Mouse (Mus musculus) Patski (cell line): ENCODE data around the gene Pheta1. TPM values are rescaled to one million over a fixed set of nuclear protein-coding genes. Genes with fewer than 3 reads are reported as not detected.

Experiments
- ATAC-seq: fragments of 100-300 bp; one replicate; pipeline ENCODE4 v1.8.0; 2021
- CTCF ChIA-PET: fragments of 350-600 bp; sonication (Branson Sonifier 250); formaldehyde crosslinking; loops from one replicate; lab custom pipeline; 2022; ENCODE audit warnings: inconsistent platforms; lab: Charles Lee
- POLR2A ChIA-PET: fragments of 350-600 bp; sonication (Branson Sonifier 250); formaldehyde crosslinking; loops from one replicate; lab custom pipeline; 2022; ENCODE audit warnings: antibody characterized with exemption, inconsistent platforms; lab: Charles Lee
- DNase-seq: peaks from one replicate; pipeline ENCODE4 v3.0.0-alpha.2; 2011; ENCODE audit warnings: low read depth, low spot score
- H3K27me3 ChIP-seq: fragments of 371-371 bp; one replicate; pipeline ENCODE4 v1.5.1; 2021
- CTCF ChIP-seq: fragments of 100-300 bp; IDR thresholded peaks from one replicate; pipeline ENCODE4 v1.5.1; 2021
- in situ Hi-C: fragments of 300-500 bp; cut with MboI; formaldehyde crosslinking; loops from 3 replicates; pipeline ENCODE4 v1.11.1; 2018; ENCODE audit warnings: low pct_unique_long_range_greater_than_20kb, mixed read lengths
- polyA plus RNA-seq: library from polyadenylated mRNA; unstranded; gene quantifications from one replicate; pipeline ENCODE4 v1.2.3, GENCODE M21; 2021

Pheta1 gene
- polyA plus RNA-seq, 1 experiment from 2014 or later: 17.9 TPM

GRCm38 (mm10) chr5:121822786-121823505 is 25.8 kb upstream of the Pheta1 start:
- no peaks in the 10 kb centered on the region for H3K27me3 ChIP-seq
- ChIA-PET POLR2A (interaction anchor here (8.4 kb wide), 1 partner anchor 12 kb away, joined by 61 read pairs; the partner anchor contains the start of gene Sh2b3), CTCF (interaction anchor here (1.0 to 1.5 kb wide), 2 partner anchors 8 to 27 kb away, joined by 3 to 4 read pairs; no protein-coding TSS in a partner anchor)
- ATAC-seq: no peak
- TF ChIP-seq CTCF: no peak
- in situ Hi-C loops: no loop called here
- no peak for DNase-seq

- in situ Hi-C loops: no loop called here
- no peak for ATAC-seq
- ChIA-PET POLR2A (interaction anchor here (8.4 kb wide), 1 partner anchor 12 kb away, joined by 61 read pairs; the partner anchor contains the start of gene Sh2b3), CTCF (interaction anchor here (1.5 kb wide), 1 partner anchor 9 kb away, joined by 4 read pairs; no protein-coding TSS in a partner anchor)
- DNase-seq: no peak
- H3K27me3 ChIP-seq: no peaks in the 10 kb centered on the region
- no peak for TF ChIP-seq CTCF
Observed at GRCm38 (mm10) chr5:121823668-121824067, 25.1 kb upstream of the Pheta1 start.

GRCm38 (mm10) chr5:121824121-121824520 is 24.7 kb upstream of the Pheta1 start:
- DNase-seq: no peak
- no peak for TF ChIP-seq CTCF
- CTCF ChIA-PET: interaction anchor here (1.5 to 1.7 kb wide), 2 partner anchors 9 to 10 kb away, joined by 4 to 6 read pairs; no protein-coding TSS in a partner anchor
- in situ Hi-C loops: no loop called here
- no peaks in the 10 kb centered on the region for H3K27me3 ChIP-seq
- no peak for ATAC-seq
- POLR2A ChIA-PET: interaction anchor here (8.4 kb wide), 1 partner anchor 11 kb away, joined by 61 read pairs; the partner anchor contains the start of gene Sh2b3

- no peaks in the 10 kb centered on the region for H3K27me3 ChIP-seq
- ATAC-seq (no peak), DNase-seq (no peak)
- CTCF ChIA-PET: interaction anchor here (0.9 to 2.7 kb wide), 4 partner anchors 9 to 11 kb away, joined by 3 to 10 read pairs (median 6); partner anchors contain the start of gene Sh2b3
- in situ Hi-C loops: no loop called here
- TF ChIP-seq CTCF: no peak
- POLR2A ChIA-PET: interaction anchor here (0.5 to 1.9 kb wide), 4 partner anchors 8 to 45 kb away, joined by 4 to 6 read pairs (median 4); no protein-coding TSS in a partner anchor
Observed at GRCm38 (mm10) chr5:121825606-121826005, 23.2 kb upstream of the Pheta1 start.

GRCm38 (mm10) chr5:121827876-121828275 is 20.9 kb upstream of the Pheta1 start:
- DNase-seq: no peak
- no peak for ATAC-seq
- no peak for TF ChIP-seq CTCF
- H3K27me3 ChIP-seq: no peaks in the 10 kb centered on the region
- ChIA-PET POLR2A (no interaction called here), CTCF (interaction anchor here (0.9 to 2.7 kb wide), 3 partner anchors 9 to 15 kb away, joined by 3 to 10 read pairs (median 7); no protein-coding TSS in a partner anchor)
- in situ Hi-C loops: no loop called here

GRCm38 (mm10) chr5:121828491-121829432 is 20.0 kb upstream of the Pheta1 start:
- ChIA-PET CTCF (interaction anchor here (0.9 to 1.4 kb wide), 2 partner anchors 14 kb away, joined by 3 to 7 read pairs; no protein-coding TSS in a partner anchor), POLR2A (interaction anchor here (1.0 kb wide), 1 partner anchor 12 kb away, joined by 3 read pairs; no protein-coding TSS in a partner anchor)
- in situ Hi-C loops: no loop called here
- DNase-seq: no peak
- ATAC-seq: no peak
- TF ChIP-seq CTCF: no peak
- no peaks in the 10 kb centered on the region for H3K27me3 ChIP-seq

- ATAC-seq: no peak
- no peaks in the 10 kb centered on the region for H3K27me3 ChIP-seq
- no peak for DNase-seq
- no peak for TF ChIP-seq CTCF
- ChIA-PET POLR2A (interaction anchor here (0.6 kb wide), 1 partner anchor 13 kb away, joined by 3 read pairs; no protein-coding TSS in a partner anchor), CTCF (interaction anchor here (0.8 to 1.8 kb wide), 2 partner anchors 11 to 16 kb away, joined by 3 read pairs; no protein-coding TSS in a partner anchor)
- in situ Hi-C loops: no loop called here
Observed at GRCm38 (mm10) chr5:121831002-121831601, 17.7 kb upstream of the Pheta1 start.

GRCm38 (mm10) chr5:121832376-121833155 is 16.2 kb upstream of the Pheta1 start:
- POLR2A ChIA-PET: interaction anchor here (0.6 to 7.0 kb wide), 2 partner anchors 13 to 394 kb away, joined by 8 to 61 read pairs; no protein-coding TSS in a partner anchor
- TF ChIP-seq CTCF: no peak
- ATAC-seq (no peak), DNase-seq (no peak)
- CTCF ChIA-PET: interaction anchor here (1.8 to 2.8 kb wide), 3 partner anchors 10 to 18 kb away, joined by 3 to 8 read pairs (median 6); no protein-coding TSS in a partner anchor
- in situ Hi-C loops: no loop called here
- no peaks in the 10 kb centered on the region for H3K27me3 ChIP-seq
